Mouse (Mus musculus): ENCODE results near the gene March9. TPM values are rescaled to one million over a fixed set of nuclear protein-coding genes. Genes with fewer than 3 reads are reported as not detected.
A peak's percentile ranks its signal among the peaks of the same experiment; 100 is the strongest.

The March9 gene
- polyA plus RNA-seq, 1 experiment from 2014 or later = 1.5 TPM

GRCm38 (mm10) chr10:127061513-127061912 is 1.5 kb upstream of the March9 start:
- WGBS = 81% methylated on average over 2 of the region's 2 CpGs
- Histone ChIP-seq H3K4me2 (no peak overlapping the region), H3K4me3 (replicated peaks) (no peak overlapping the region), H3K4me1 (replicated peaks) (peaks cover 30% of the 10 kb centered on the region), H3K27ac (no peak overlapping the region), H3K27me3 (peaks cover 45% of the 10 kb centered on the region), H3K9ac (replicated peaks) (no peak overlapping the region), H3K9me3 (no peaks in the 10 kb centered on the region), H3K36me3 (peaks cover 30% of the 10 kb centered on the region)
- ATAC-seq (ENCODE audit: insufficient number of reproducible peaks, insufficient read depth, low FRiP score, low TSS enrichment, low read depth) = no peak

- Histone ChIP-seq H3K27ac (no peak overlapping the region), H3K4me3 (replicated peaks) (no peak overlapping the region), H3K9me3 (no peaks in the 10 kb centered on the region), H3K4me2 (no peak overlapping the region), H3K9ac (replicated peaks) (no peak overlapping the region), H3K4me1 (replicated peaks) (peaks cover 27% of the 10 kb centered on the region), H3K27me3 (peaks cover 45% of the 10 kb centered on the region), H3K36me3 (peaks cover 30% of the 10 kb centered on the region)
- ATAC-seq (ENCODE audit: insufficient number of reproducible peaks, insufficient read depth, low FRiP score, low TSS enrichment, low read depth) = no peak
- WGBS = 41% methylated on average over 5 of the region's 5 CpGs
Observed at GRCm38 (mm10) chr10:127061085-127061484, 1.1 kb upstream of the March9 start.

- Histone ChIP-seq H3K27ac (0 out of 2 replicates have a peak overlapping the region, but pooled peaks have one; percentile 29), H3K27me3 (peaks cover 49% of the 10 kb centered on the region), H3K9me3 (no peaks in the 10 kb centered on the region), H3K9ac (replicated peaks) (peak overlapping the region; percentile 89), H3K4me3 (replicated peaks) (peak overlapping the region; percentile 97), H3K4me1 (replicated peaks) (peaks cover 19% of the 10 kb centered on the region), H3K4me2 (peak overlapping the region; percentile 97), H3K36me3 (peaks cover 30% of the 10 kb centered on the region)
- 0 out of 2 replicates have a peak, but pooled peaks have one; percentile 5 for ATAC-seq (ENCODE audit: insufficient number of reproducible peaks, insufficient read depth, low FRiP score, low TSS enrichment, low read depth)
- under 1% methylated on average over 74 of the region's 92 CpGs for WGBS
Observed at GRCm38 (mm10) chr10:127059174-127059967, 613 bp downstream of the March9 start.

- peak overlapping the region; percentile 97 for H3K4me3 ChIP-seq (replicated peaks)
- peak overlapping the region; percentile 89; the same call in 1 of the 2 replicates for H3K9ac ChIP-seq (replicated peaks)
- peak overlapping the region; percentile 97 for H3K4me2 ChIP-seq
- H3K9me3 ChIP-seq = no peaks in the 10 kb centered on the region
- peaks cover 19% of the 10 kb centered on the region for H3K4me1 ChIP-seq (replicated peaks)
- no peak for ATAC-seq (ENCODE audit: insufficient number of reproducible peaks, insufficient read depth, low FRiP score, low TSS enrichment, low read depth)
- peaks cover 51% of the 10 kb centered on the region for H3K27me3 ChIP-seq
- H3K27ac ChIP-seq = no peak overlapping the region
- 12% methylated on average over 8 of the region's 8 CpGs for WGBS
- peaks cover 30% of the 10 kb centered on the region for H3K36me3 ChIP-seq
Observed at GRCm38 (mm10) chr10:127058708-127059107, 1.3 kb downstream of the March9 start.

- peak overlapping the region; percentile 97 for H3K4me2 ChIP-seq
- WGBS = under 1% methylated on average over 9 of the region's 9 CpGs
Observed at GRCm38 (mm10) chr10:127058161-127058560, 1.8 kb downstream of the March9 start.

GRCm38 (mm10) chr10:127056490-127056889 is 3.5 kb downstream of the March9 start:
- Histone ChIP-seq H3K36me3 (peaks cover 30% of the 10 kb centered on the region), H3K27me3 (peaks cover 63% of the 10 kb centered on the region), H3K4me2 (no peak overlapping the region), H3K9ac (replicated peaks) (no peak overlapping the region), H3K4me1 (replicated peaks) (peaks cover 19% of the 10 kb centered on the region), H3K4me3 (replicated peaks) (no peak overlapping the region), H3K9me3 (no peaks in the 10 kb centered on the region), H3K27ac (no peak overlapping the region)
- ATAC-seq (ENCODE audit: insufficient number of reproducible peaks, insufficient read depth, low FRiP score, low TSS enrichment, low read depth) = no peak
- WGBS = 89% methylated on average over 20 of the region's 20 CpGs

More at GRCm38 (mm10) chr10:127058161-127058560, 1.8 kb downstream of the March9 start:
- Histone ChIP-seq H3K9me3 (no peaks in the 10 kb centered on the region), H3K9ac (replicated peaks) (0 out of 2 replicates have a peak overlapping the region, but pooled peaks have one; percentile 8), H3K27ac (no peak overlapping the region), H3K4me1 (replicated peaks) (peaks cover 19% of the 10 kb centered on the region), H3K4me3 (replicated peaks) (peak overlapping the region; percentile 97), H3K27me3 (peaks cover 54% of the 10 kb centered on the region), H3K36me3 (peaks cover 30% of the 10 kb centered on the region)
- ATAC-seq (ENCODE audit: insufficient number of reproducible peaks, insufficient read depth, low FRiP score, low TSS enrichment, low read depth) = 0 out of 2 replicates have a peak, but pooled peaks have one; percentile 9

- H3K4me2 ChIP-seq = no peak overlapping the region
- no peak overlapping the region for H3K4me3 ChIP-seq (replicated peaks)
- peaks cover 24% of the 10 kb centered on the region for H3K4me1 ChIP-seq (replicated peaks)
- H3K36me3 ChIP-seq = peaks cover 30% of the 10 kb centered on the region
- H3K27me3 ChIP-seq = peaks cover 63% of the 10 kb centered on the region
- WGBS = 84% methylated on average over 8 of the region's 8 CpGs
- ATAC-seq (ENCODE audit: insufficient number of reproducible peaks, insufficient read depth, low FRiP score, low TSS enrichment, low read depth) = no peak
- no peak overlapping the region for H3K27ac ChIP-seq
- no peak overlapping the region for H3K9ac ChIP-seq (replicated peaks)
- no peaks in the 10 kb centered on the region for H3K9me3 ChIP-seq
Observed at GRCm38 (mm10) chr10:127055406-127055805, 4.6 kb downstream of the March9 start.

- no peak overlapping the region for H3K9ac ChIP-seq (replicated peaks)
- H3K9me3 ChIP-seq = no peaks in the 10 kb centered on the region
- H3K4me1 ChIP-seq (replicated peaks) = peaks cover 26% of the 10 kb centered on the region
- H3K27ac ChIP-seq = no peak overlapping the region
- peaks cover 63% of the 10 kb centered on the region for H3K27me3 ChIP-seq
- 54% methylated on average over 4 of the region's 4 CpGs for WGBS
- ATAC-seq (ENCODE audit: insufficient number of reproducible peaks, insufficient read depth, low FRiP score, low TSS enrichment, low read depth) = no peak
- no peak overlapping the region for H3K4me3 ChIP-seq (replicated peaks)
- H3K36me3 ChIP-seq = peaks cover 30% of the 10 kb centered on the region
- H3K4me2 ChIP-seq = no peak overlapping the region
Observed at GRCm38 (mm10) chr10:127054646-127055045, 5.3 kb downstream of the March9 start.

GRCm38 (mm10) chr10:127050119-127050474 is 9.9 kb downstream of the March9 start:
- no peak overlapping the region for H3K4me3 ChIP-seq (replicated peaks)
- H3K27ac ChIP-seq = no peak overlapping the region
- no peak overlapping the region for H3K4me2 ChIP-seq
- H3K9me3 ChIP-seq = no peaks in the 10 kb centered on the region
- 20% methylated on average over 10 of the region's 10 CpGs for WGBS
- ATAC-seq (ENCODE audit: insufficient number of reproducible peaks, insufficient read depth, low FRiP score, low TSS enrichment, low read depth) = no peak
- peaks cover 18% of the 10 kb centered on the region for H3K36me3 ChIP-seq
- H3K27me3 ChIP-seq = peaks cover 72% of the 10 kb centered on the region
- peaks cover 24% of the 10 kb centered on the region for H3K4me1 ChIP-seq (replicated peaks)
- no peak overlapping the region for H3K9ac ChIP-seq (replicated peaks)

GRCm38 (mm10) chr10:127049395-127050118 is 10.4 kb downstream of the March9 start:
- Histone ChIP-seq H3K9me3 (no peaks in the 10 kb centered on the region), H3K4me2 (peak overlapping the region; percentile 35), H3K4me3 (replicated peaks) (peak overlapping the region; percentile 19; the same call in 1 of the 2 replicates), H3K27ac (no peak overlapping the region), H3K9ac (replicated peaks) (no peak overlapping the region), H3K27me3 (peaks cover 70% of the 10 kb centered on the region), H3K4me1 (replicated peaks) (peaks cover 24% of the 10 kb centered on the region), H3K36me3 (peaks cover 19% of the 10 kb centered on the region)
- 3% methylated on average over 29 of the region's 29 CpGs for WGBS
- ATAC-seq (ENCODE audit: insufficient number of reproducible peaks, insufficient read depth, low FRiP score, low TSS enrichment, low read depth) = no peak

All from limb, embryonic 12.5 days (tissue).